Mouse (Mus musculus) hindbrain, embryonic 12.5 days (tissue): Measurements from ENCODE around the gene Ncmap. TPM values are rescaled to one million over a fixed set of nuclear protein-coding genes. Genes with fewer than 3 reads are reported as not detected.

Experiments used
- ATAC-seq: fragments of 200-750 bp; cut with Nextera tagmentation; 2 replicates; pipeline ENCODE4 v1.8.0; 2017; ENCODE audit warnings: moderate TSS enrichment; ENCODE audit not compliant: low FRiP score
- H3K27ac ChIP-seq: fragments of 300-500 bp; sonication (generic); 2 replicates; pipeline ENCODE4 v1.5.1; 2016; ENCODE audit warnings: mild to moderate bottlenecking
- H3K27me3 ChIP-seq: fragments of 300-500 bp; sonication (generic); 2 replicates; pipeline ENCODE4 v1.6.1; 2016; ENCODE audit warnings: mild to moderate bottlenecking
- H3K36me3 ChIP-seq: fragments of 300-500 bp; sonication (generic); 2 replicates; pipeline ENCODE4 v1.6.1; 2016; ENCODE audit warnings: mild to moderate bottlenecking
- H3K4me1 ChIP-seq: fragments of 300-500 bp; sonication (generic); 2 replicates; pipeline ENCODE4 v1.6.1; 2016
- H3K4me2 ChIP-seq: fragments of 300-500 bp; sonication (generic); replicated peaks from 2 replicates; pipeline ENCODE4 v1.6.1; 2016; ENCODE audit warnings: mild to moderate bottlenecking
- H3K4me3 ChIP-seq: fragments of 300-500 bp; sonication (generic); 2 replicates; pipeline ENCODE4 v1.5.1; 2016; ENCODE audit warnings: mild to moderate bottlenecking
- H3K9ac ChIP-seq: fragments of 300-500 bp; sonication (generic); 2 replicates; pipeline ENCODE4 v1.6.1; 2016; ENCODE audit warnings: mild to moderate bottlenecking, moderate library complexity
- H3K9me3 ChIP-seq: fragments of 300-500 bp; sonication (generic); replicated peaks from 2 replicates; pipeline ENCODE4 v1.6.1; 2016; ENCODE audit warnings: mild to moderate bottlenecking
- WGBS: fragments of 180-500 bp; shearing (Covaris S2); methylation state at CpG from one replicate; pipeline ENCODE4 v1.1.7; 2016; 5-methylcytosine and 5-hydroxymethylcytosine counted together
- polyA plus RNA-seq: library from polyadenylated mRNA; unstranded; fragments of >200 nt; fragmentation: Nextera tagmentation; extraction: Ambion mirVana; gene quantifications from 2 replicates; pipeline ENCODE4 v1.2.1, GENCODE M21; 2016

Ncmap gene
- polyA plus RNA-seq, 1 experiment from 2014 or later: 2.9 TPM

DNA sequence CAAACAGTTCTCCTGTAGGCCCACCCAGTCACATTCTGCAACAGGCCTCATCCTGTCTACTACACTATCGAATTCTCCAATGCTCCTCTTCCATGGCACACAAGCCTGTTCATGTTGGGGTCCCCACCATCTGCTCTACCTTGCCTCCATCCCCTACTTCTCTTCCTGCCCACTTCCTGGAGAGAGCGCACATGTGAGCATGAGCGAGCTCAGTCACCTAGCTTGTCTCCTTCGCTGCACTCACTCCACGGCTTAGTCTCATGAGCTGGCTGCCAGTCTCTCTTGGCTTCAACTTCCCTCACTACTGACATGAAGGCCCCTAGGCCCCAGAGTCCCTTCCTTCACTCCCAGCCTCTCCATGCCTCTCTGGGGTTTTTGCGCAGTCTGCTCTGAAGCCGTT, 28.6 kb upstream of the Ncmap start:
- Histone ChIP-seq H3K27ac (no peak overlapping the region), H3K9ac (no peak overlapping the region), H3K9me3 (no peaks in the 10 kb centered on the region), H3K4me3 (no peak overlapping the region), H3K36me3 (peaks cover 7% of the 10 kb centered on the region), H3K27me3 (no peaks in the 10 kb centered on the region), H3K4me1 (peaks cover 3% of the 10 kb centered on the region; the same call in 1 of the 2 replicates), H3K4me2 (no peak overlapping the region)
- no peak for ATAC-seq
- WGBS: 92% methylated on average over 7 of the region's 7 CpGs

DNA sequence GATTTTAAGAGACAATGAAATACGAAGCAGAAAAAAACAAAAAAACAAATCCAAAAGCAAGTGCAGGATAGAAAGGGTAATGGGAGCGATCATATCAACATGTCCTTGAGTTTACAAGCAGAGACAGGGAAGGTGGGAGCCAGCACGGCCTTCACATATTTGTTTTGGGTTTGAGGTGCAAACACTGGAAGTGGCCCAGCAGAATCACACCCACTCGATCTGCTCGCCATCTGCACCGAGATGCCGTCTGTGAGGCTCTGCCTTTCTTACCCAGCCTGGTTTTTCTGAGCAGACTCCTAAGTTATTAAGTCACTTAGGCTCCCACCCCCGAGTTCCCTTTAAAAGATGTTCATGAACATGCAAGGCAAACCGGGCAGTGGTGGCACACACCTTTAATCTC, 27.6 kb upstream of the Ncmap start:
- H3K4me2 ChIP-seq: no peak overlapping the region
- peaks cover 7% of the 10 kb centered on the region for H3K36me3 ChIP-seq
- no peak overlapping the region for H3K9ac ChIP-seq
- no peak for ATAC-seq
- peaks cover 3% of the 10 kb centered on the region; the same call in 1 of the 2 replicates for H3K4me1 ChIP-seq
- no peaks in the 10 kb centered on the region for H3K9me3 ChIP-seq
- H3K27me3 ChIP-seq: no peaks in the 10 kb centered on the region
- 89% methylated on average over 9 of the region's 9 CpGs for WGBS
- H3K4me3 ChIP-seq: no peak overlapping the region
- no peak overlapping the region for H3K27ac ChIP-seq

DNA sequence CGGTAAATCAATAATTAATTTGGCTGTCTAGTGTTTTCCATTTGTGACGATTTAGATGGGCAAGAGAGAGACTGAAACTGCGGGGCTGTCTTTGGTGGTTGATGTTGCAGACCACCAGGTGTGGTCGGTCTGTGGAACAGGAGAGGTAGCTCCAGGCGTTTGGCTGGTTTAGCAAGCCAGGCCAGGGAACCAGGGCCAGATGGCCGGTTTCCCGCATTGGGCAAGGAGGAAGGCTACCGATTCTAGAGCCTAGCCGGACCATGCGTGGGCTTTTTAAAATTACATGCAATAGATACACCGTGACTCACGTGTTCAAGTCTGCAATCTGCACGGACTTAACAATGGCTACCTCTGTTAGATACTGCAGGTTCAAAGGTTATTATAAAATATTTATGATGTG, 22.9 kb upstream of the Ncmap start:
- Histone ChIP-seq H3K4me3 (no peak overlapping the region), H3K9ac (no peak overlapping the region), H3K9me3 (no peaks in the 10 kb centered on the region), H3K27me3 (no peaks in the 10 kb centered on the region), H3K27ac (no peak overlapping the region), H3K4me2 (no peak overlapping the region), H3K4me1 (no peaks in the 10 kb centered on the region), H3K36me3 (peaks cover 37% of the 10 kb centered on the region)
- no peak for ATAC-seq
- WGBS: 92% methylated on average over 13 of the region's 13 CpGs

DNA sequence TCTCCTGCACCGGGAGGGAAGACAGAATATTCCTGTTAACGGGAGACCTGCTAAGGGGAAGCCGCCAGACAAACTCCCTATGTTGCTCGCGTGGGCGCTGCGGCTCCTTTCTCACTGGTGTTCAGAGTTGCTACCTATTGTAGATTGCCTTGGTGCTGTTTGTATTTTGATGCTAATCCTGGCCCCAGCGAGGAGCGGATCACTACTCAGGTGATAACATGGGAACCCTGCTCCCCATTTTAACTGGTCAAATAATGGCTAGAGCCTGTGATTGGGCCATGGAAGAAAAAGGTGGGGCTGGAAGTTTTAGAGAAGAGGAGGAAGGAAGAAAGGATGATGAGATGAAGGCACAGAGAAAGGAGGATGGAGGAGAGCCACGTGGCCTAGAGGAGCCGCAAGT, 22.4 kb upstream of the Ncmap start:
- H3K36me3 ChIP-seq: peaks cover 41% of the 10 kb centered on the region
- WGBS: 85% methylated on average over 11 of the region's 11 CpGs

DNA sequence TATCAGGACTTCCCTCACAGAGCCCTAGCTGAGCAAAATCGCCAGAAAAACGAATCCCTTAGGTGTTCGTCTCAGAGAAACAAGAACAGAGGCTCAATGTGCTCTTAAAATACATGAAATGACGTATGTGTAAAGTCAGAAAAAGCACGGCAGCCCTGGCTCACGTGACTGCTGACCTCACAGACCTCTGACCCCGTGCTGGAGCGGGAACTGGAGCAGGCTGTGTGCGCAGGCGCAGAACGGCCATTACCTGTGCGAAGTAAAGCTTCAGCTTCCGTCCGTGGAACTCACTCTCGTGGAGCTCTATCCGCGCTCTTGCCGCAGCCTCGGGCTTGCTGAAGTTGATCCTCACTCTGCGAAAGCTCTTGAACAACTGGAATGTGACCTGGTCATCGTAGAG, 22.0 kb upstream of the Ncmap start:
- Histone ChIP-seq H3K9ac (no peak overlapping the region), H3K36me3 (peaks cover 44% of the 10 kb centered on the region), H3K27me3 (no peaks in the 10 kb centered on the region), H3K4me1 (no peaks in the 10 kb centered on the region), H3K4me2 (no peak overlapping the region), H3K9me3 (no peaks in the 10 kb centered on the region), H3K27ac (no peak overlapping the region), H3K4me3 (no peak overlapping the region)
- ATAC-seq: no peak
- WGBS: 87% methylated on average over 21 of the region's 21 CpGs

More for the DNA sequence above, 22.4 kb upstream of the Ncmap start:
- H3K4me2 ChIP-seq: no peak overlapping the region
- H3K9ac ChIP-seq: no peak overlapping the region
- no peak overlapping the region for H3K27ac ChIP-seq
- no peaks in the 10 kb centered on the region for H3K4me1 ChIP-seq
- H3K27me3 ChIP-seq: no peaks in the 10 kb centered on the region
- H3K9me3 ChIP-seq: no peaks in the 10 kb centered on the region
- no peak overlapping the region for H3K4me3 ChIP-seq
- ATAC-seq: no peak

DNA sequence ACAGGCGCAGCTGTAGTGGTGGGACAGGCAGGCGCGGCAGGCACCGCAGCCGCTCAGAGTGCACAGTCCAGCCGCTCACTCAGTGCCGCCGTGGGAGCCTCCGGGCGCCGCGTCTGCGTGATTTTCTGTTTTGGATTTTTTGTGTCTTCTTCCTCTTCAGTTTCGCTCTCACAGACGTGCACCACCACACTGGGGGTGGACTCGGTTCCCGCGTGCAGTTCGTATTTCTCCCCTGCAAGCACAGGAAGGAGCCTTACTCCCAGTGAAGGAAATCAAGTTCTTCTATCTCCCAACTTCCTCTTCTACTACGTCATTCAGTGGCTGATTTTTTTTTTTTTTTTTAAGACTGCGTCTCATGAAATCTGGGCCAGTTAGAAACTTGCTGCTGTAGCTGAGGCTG, 18.3 kb upstream of the Ncmap start:
- no peak overlapping the region for H3K4me2 ChIP-seq
- no peak overlapping the region for H3K27ac ChIP-seq
- no peak overlapping the region for H3K4me3 ChIP-seq
- WGBS: 94% methylated on average over 21 of the region's 21 CpGs
- H3K9ac ChIP-seq: no peak overlapping the region
- no peak for ATAC-seq
- H3K36me3 ChIP-seq: peaks cover 52% of the 10 kb centered on the region
- no peaks in the 10 kb centered on the region for H3K4me1 ChIP-seq
- H3K27me3 ChIP-seq: no peaks in the 10 kb centered on the region
- H3K9me3 ChIP-seq: no peaks in the 10 kb centered on the region

DNA sequence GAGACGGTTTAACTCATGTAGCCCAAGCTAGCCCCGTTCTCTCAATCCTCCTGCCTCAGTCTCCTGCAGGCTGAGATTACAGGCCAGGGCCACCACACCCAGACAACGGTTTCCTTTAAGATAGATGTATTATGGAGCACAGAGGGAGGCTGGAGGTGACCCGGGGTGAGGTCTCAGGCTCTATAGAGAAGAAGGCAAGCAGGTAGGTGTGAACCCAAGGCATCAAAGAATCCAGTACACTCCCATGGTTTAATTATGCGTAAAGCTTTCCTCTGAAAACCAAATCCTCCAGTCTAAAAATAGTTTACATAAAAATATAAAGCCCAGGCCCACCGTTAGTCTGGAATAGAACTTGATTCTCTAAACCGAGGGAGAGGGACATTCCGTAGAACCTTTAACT, 15.5 kb upstream of the Ncmap start:
- Histone ChIP-seq H3K9ac (no peak overlapping the region), H3K4me3 (no peak overlapping the region), H3K36me3 (peaks cover 38% of the 10 kb centered on the region), H3K27me3 (no peaks in the 10 kb centered on the region), H3K4me2 (no peak overlapping the region), H3K9me3 (no peaks in the 10 kb centered on the region), H3K4me1 (no peaks in the 10 kb centered on the region), H3K27ac (no peak overlapping the region)
- WGBS: 86% methylated on average over 8 of the region's 8 CpGs
- ATAC-seq: no peak

DNA sequence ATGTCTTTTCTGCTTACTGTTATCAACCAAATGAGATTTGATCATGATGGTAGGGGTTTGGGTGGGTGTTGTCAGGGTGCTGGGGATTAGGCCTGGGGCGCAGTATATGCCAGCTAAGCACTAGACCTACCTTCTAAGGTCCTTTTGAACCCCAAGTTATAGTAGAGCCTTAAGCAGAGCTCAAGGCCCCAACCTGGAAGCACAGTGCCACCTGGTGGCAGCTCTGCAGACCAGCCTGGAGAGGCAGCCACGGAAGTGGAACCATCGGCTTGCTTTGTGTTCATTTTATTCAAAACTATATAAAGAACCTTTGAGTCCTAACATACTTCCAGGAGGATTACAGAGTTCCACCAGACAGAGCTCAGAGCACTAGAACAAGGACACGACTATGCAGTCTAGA, 13.6 kb upstream of the Ncmap start:
- no peak for ATAC-seq
- Histone ChIP-seq H3K4me3 (no peak overlapping the region), H3K36me3 (peaks cover 26% of the 10 kb centered on the region; the same call in 1 of the 2 replicates), H3K27ac (no peak overlapping the region), H3K4me2 (no peak overlapping the region), H3K9ac (no peak overlapping the region), H3K4me1 (no peaks in the 10 kb centered on the region), H3K9me3 (no peaks in the 10 kb centered on the region), H3K27me3 (no peaks in the 10 kb centered on the region)
- 42% methylated on average over 4 of the region's 4 CpGs for WGBS

DNA sequence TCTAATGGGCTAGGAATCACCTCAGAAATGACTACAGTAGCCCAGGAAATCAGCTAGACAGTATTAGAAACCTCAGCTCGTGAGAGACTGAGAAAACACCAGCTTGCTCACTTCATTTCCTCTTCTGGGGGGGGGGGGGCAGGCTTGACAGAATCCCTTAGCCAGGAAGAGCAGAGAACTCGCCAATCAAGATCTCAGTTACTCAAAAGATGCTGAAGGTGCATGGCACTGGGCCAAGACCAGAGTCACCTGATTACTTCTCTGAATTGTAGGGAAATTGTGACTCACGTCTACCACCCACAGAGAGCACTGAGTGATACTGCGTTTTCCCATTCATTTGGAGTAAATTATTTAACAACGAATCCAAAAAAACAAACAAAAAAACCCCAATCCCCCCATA, 8.2 kb upstream of the Ncmap start:
- Histone ChIP-seq H3K36me3 (no peaks in the 10 kb centered on the region), H3K27ac (no peak overlapping the region), H3K4me2 (no peak overlapping the region), H3K27me3 (0 out of 2 replicates have a peak, but pooled peaks cover 2% of the 10 kb centered on the region), H3K9me3 (no peaks in the 10 kb centered on the region), H3K4me1 (no peaks in the 10 kb centered on the region), H3K4me3 (no peak overlapping the region), H3K9ac (no peak overlapping the region)
- no peak for ATAC-seq
- 61% methylated on average over 5 of the region's 5 CpGs for WGBS

DNA sequence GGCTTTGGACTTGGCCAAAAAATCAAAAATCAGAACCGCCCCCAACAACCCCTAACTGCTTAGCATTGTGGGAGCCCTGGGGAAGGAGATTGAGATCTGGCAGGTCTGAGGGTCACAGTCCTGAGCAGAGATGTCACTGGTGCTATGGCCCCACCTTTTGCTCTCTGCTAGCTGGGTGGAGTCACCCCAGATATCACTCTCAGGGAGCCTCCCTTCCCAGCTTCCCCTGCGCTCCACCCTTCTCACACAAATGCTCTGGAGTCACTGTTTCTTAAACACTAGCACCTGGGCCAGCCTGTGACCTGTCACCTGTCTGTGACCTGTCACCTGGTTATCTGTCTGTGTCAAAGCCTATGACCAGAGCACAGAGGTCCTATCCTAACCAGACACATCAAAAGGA, 6.9 kb upstream of the Ncmap start:
- Histone ChIP-seq H3K4me3 (no peak overlapping the region), H3K36me3 (no peaks in the 10 kb centered on the region), H3K27ac (no peak overlapping the region), H3K27me3 (0 out of 2 replicates have a peak, but pooled peaks cover 12% of the 10 kb centered on the region), H3K4me1 (no peaks in the 10 kb centered on the region), H3K9ac (no peak overlapping the region), H3K9me3 (no peaks in the 10 kb centered on the region), H3K4me2 (no peak overlapping the region)
- no peak for ATAC-seq
- WGBS: 81% methylated on average over 2 of the region's 2 CpGs

DNA sequence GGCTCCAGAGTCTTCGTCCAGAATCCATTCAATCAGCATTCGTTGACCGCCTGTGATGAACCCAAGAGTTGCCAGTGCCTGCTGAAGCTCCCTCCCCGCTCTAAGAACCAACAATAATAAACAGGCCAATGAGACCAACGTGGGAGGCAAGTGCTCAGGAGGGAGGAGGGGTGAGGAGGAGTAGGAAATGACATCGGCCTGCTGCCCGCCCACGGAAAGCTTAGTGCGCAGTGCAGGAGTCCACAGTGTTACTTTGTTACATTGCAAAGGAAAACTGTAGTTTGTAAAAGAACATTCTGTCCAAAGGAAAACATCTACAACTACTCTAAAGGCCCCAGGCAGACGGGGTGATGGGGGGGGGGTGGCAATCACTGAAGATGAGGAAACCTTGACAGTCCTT, 6.0 kb upstream of the Ncmap start:
- ATAC-seq: no peak
- H3K27me3 ChIP-seq: peaks cover 19% of the 10 kb centered on the region
- no peak overlapping the region for H3K27ac ChIP-seq
- H3K9ac ChIP-seq: no peak overlapping the region
- no peak overlapping the region for H3K4me3 ChIP-seq
- H3K4me2 ChIP-seq: no peak overlapping the region
- no peaks in the 10 kb centered on the region for H3K9me3 ChIP-seq
- H3K36me3 ChIP-seq: no peaks in the 10 kb centered on the region
- H3K4me1 ChIP-seq: no peaks in the 10 kb centered on the region
- WGBS: 76% methylated on average over 10 of the region's 10 CpGs

DNA sequence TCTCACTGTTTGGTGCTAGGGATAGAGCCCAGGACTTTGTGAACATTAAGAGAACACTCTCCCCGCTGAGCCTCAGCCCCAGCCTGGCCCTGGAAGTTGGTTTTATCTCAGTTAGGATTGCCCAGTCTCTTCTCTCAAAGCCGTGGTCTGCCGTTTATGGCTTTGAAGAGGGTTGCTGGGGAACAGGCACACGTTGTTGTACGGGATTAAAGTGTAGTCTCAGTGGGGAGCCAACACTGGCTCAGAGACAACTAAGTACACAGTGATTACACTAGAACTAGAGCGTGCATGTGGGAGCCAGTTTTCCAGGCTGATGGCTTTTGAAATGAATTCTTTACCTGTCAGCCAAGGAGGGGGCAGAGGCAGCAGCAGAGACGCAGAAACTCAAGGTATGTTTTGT, 3.9 kb upstream of the Ncmap start:
- no peak overlapping the region for H3K9ac ChIP-seq
- H3K27me3 ChIP-seq: peaks cover 40% of the 10 kb centered on the region
- H3K4me2 ChIP-seq: no peak overlapping the region
- H3K4me3 ChIP-seq: no peak overlapping the region
- peaks cover 8% of the 10 kb centered on the region for H3K4me1 ChIP-seq
- no peaks in the 10 kb centered on the region for H3K36me3 ChIP-seq
- no peak overlapping the region for H3K27ac ChIP-seq
- H3K9me3 ChIP-seq: no peaks in the 10 kb centered on the region
- ATAC-seq: no peak
- WGBS: 46% methylated on average over 7 of the region's 7 CpGs

DNA sequence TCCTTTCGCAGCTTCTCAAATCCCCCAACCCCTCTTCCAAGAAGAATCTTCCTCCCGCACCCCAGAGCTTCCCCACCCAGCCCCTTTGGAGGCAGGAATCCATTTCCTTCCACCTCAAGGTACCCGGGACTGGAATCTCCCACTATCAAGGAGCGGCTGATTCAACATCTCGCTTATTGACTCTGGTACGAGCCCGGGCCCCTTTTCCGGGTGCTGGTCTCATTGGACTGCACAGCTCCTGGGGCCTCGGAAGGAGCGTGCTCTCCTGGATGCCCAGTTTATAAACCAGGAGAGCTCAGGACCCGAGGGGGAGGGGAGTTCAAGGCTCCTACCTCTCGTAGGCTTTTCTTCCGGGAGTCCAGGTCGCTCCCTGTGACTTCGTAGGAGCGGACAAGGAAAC, 476 bp downstream of the Ncmap start:
- peak overlapping the region; percentile 73 for H3K4me2 ChIP-seq
- no peak overlapping the region for H3K27ac ChIP-seq
- peaks cover 8% of the 10 kb centered on the region for H3K4me1 ChIP-seq
- ATAC-seq: no peak
- 3% methylated on average over 16 of the region's 16 CpGs for WGBS
- no peaks in the 10 kb centered on the region for H3K9me3 ChIP-seq
- peak overlapping the region; percentile 38 for H3K4me3 ChIP-seq
- no peaks in the 10 kb centered on the region for H3K36me3 ChIP-seq
- H3K9ac ChIP-seq: peak overlapping the region; percentile 44; the same call in 1 of the 2 replicates
- H3K27me3 ChIP-seq: peaks cover 57% of the 10 kb centered on the region
